ENCODE assay signal across 8 mouse cellular contexts in genomic region chr6:66535028-66535862, GRCm38 (mm10). TPM values are rescaled to one million over a fixed set of nuclear protein-coding genes. Genes with fewer than 3 reads are reported as not detected.
DNase-seq lines count a peak whose midpoint lies in the region; ATAC-seq lines count a peak whose summit lies in the region.

TSS of gene Mad2l1 (plus strand) at chr6:66535390.

- ATAC-seq in megakaryocyte progenitor cell, adult 5-6 weeks (replicated peaks; ENCODE audit: poor library complexity) = peak; percentile 89

- peak; percentile 100 for DNase-seq in adipocyte (ENCODE audit: low spot score)
- DNase-seq in embryo, embryonic 10 days (ENCODE audit: low spot score) = peak; percentile 99
- peak; percentile 96 for DNase-seq in gastrocnemius, postnatal 10 days
- peak; percentile 99 for DNase-seq in induced T-regulatory cell, adult 2 months (ENCODE audit: low read depth)
- peak; percentile 96 to 97 for DNase-seq in left cerebral cortex, adult 9 months (ENCODE audit: low spot score in 2 of 2)
- DNase-seq in right cerebral cortex, postnatal 14 days = peak; percentile 95
- DNase-seq in urinary bladder, postnatal 36 days (ENCODE audit: low spot score in 2 of 2) = peak; percentile 93 to 97

RNA-seq across cellular contexts. Expression of gene Mad2l1, which starts in this region (rescaled TPM):
- total RNA-seq in gastrocnemius, postnatal 10 days (2021) = 1 to 10 TPM; 9.2 to 9.8 TPM
- total RNA-seq in megakaryocyte progenitor cell, adult 5-6 weeks (2015) = 211 TPM in 2 replicates
- total RNA-seq in megakaryocyte progenitor cell, adult 5-6 weeks (2017) = 125 and 137 TPM in 2 replicates

Comparison
In these comparisons a context has a peak if more than half of its experiments do, and no peak if none do; other contexts are left out.
1. Peak in every context shown above with its lines: DNase-seq and ATAC-seq.
2. RNA of gene Mad2l1 (total RNA-seq): 125 to 211 TPM in megakaryocyte progenitor cell, adult 5-6 weeks; 9.2 to 9.8 TPM in gastrocnemius, postnatal 10 days; every median in the first group is over 10 times any median in the second.